Mouse (Mus musculus): Measurements from ENCODE around the gene Olfr1444.

- TF ChIP-seq GATA1 (IDR thresholded peaks at IDR 0.05; ENCODE audit: borderline replicate concordance, low read length) (no peak), FLI1 (IDR thresholded peaks at IDR 0.05; ENCODE audit: low read length) (no peak)
Measured at GRCm38 (mm10) chr19:12820383-12820782, 36.7 kb upstream of the Olfr1444 start.
